Mouse (Mus musculus) spleen, postnatal 36 days (tissue): Measurements from ENCODE around the gene Dnajb2.

Experiments used
- DNase-seq, 2 experiments: peaks; one replicate each; pipeline ENCODE4 v3.0.0; 2022; ENCODE audit warnings: low spot score in 2 of 2, mixed read lengths in 1 of 2

Gene Dnajb2

GRCm38 (mm10) chr1:75292476-75293330, 56.5 kb downstream of the Dnajb2 start:
- DNase-seq = no peak

- DNase-seq = no peak
Measured at GRCm38 (mm10) chr1:75293331-75293701, 57.1 kb downstream of the Dnajb2 start.

GRCm38 (mm10) chr1:75294294-75294693, 58.1 kb downstream of the Dnajb2 start:
- no peak for DNase-seq
